Mouse (Mus musculus) ES-Bruce4 (cell line): ENCODE measurements around the gene Sfswap.

ENCODE experiments used
- CTCF ChIP-seq: IDR thresholded peaks from one replicate; pipeline ENCODE4 v1.8.1; 2011; ENCODE audit warnings: low read depth, low read length
- EP300 ChIP-seq: IDR thresholded peaks from 2 replicates; pipeline ENCODE4 v1.6.1; 2011; ENCODE audit warnings: low read depth, low read length; ENCODE audit not compliant: insufficient read depth
- POLR2A ChIP-seq: IDR thresholded peaks from one replicate; pipeline ENCODE4 v1.8.1; 2011; ENCODE audit warnings: low read length; ENCODE audit not compliant: insufficient read depth

- TF ChIP-seq CTCF (no peak), POLR2A (no peak), EP300 (no peak)
These were observed 34.4 kb downstream of the Sfswap start for GRCm38 (mm10) chr5:129535431-129535830.
